15 mouse cellular contexts compared by ENCODE assay signal in the genomic region with DNA sequence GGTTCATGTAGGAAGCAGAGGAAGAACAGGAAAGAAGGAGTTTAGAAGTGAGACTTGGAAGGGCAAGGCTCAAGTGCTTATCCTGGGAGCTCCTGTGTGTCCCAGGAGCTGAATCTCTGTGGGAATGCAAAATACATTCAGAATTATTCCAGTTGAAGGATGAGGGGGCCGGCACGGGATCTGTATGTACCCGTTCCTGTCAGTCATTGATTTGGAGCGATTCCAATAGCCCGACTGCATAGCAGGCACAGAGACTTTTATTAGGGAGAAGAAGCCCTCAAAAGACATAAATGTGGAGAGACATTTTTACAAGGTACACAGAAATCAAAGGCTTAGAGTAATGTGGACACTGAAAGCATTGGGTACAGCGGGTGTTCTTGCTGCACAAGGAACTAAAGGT.
"Had no signal": no experiment of that assay in that cellular context is flagged by ENCODE, and none has a peak within 500 bp of the region (broad histone marks: within the 10 kb centered on the region; RNA-seq: fewer than 3 reads in every experiment).

No protein-coding gene starts in this region.

- H3K4me2 ChIP-seq: limb, embryonic 15.5 days; liver, embryonic 12.5 days; lung, embryonic 14.5 days; neural tube, embryonic 13.5 days had no signal

- H3K9me3 ChIP-seq: limb, embryonic 15.5 days; midbrain, embryonic 10.5 days; neural tube, embryonic 13.5 days had no signal

- H3K4me3 ChIP-seq: limb, embryonic 15.5 days; liver, embryonic 12.5 days; midbrain, embryonic 10.5 days; neural tube, embryonic 13.5 days had no signal

- H3K27me3 ChIP-seq: limb, embryonic 15.5 days; liver, embryonic 12.5 days; neural tube, embryonic 13.5 days had no signal

- H3K9ac ChIP-seq: limb, embryonic 15.5 days; liver, embryonic 12.5 days; lung, embryonic 14.5 days; neural tube, embryonic 13.5 days had no signal

- H3K4me1 ChIP-seq: limb, embryonic 15.5 days; liver, embryonic 12.5 days; midbrain, embryonic 10.5 days; neural tube, embryonic 13.5 days had no signal

- H3K36me3 ChIP-seq: limb, embryonic 15.5 days; liver, embryonic 12.5 days; midbrain, embryonic 10.5 days; neural tube, embryonic 13.5 days had no signal

- H3K27ac ChIP-seq: kidney, postnatal 0 days; limb, embryonic 15.5 days; liver, embryonic 12.5 days; midbrain, embryonic 10.5 days; neural tube, embryonic 13.5 days had no signal

- DNase-seq: kidney, adult 11 months; kidney, adult 9 months; kidney, postnatal 36 days; lung, embryonic 14.5 days; lung, postnatal 10 days; lung, postnatal 4 days; retina, postnatal 1 day; right cerebral cortex, postnatal 14 days; thymus, postnatal 4 days had no signal

- ATAC-seq: liver, embryonic 12.5 days; midbrain, embryonic 16.5 days had no signal
